Mouse (Mus musculus) neural tube, embryonic 15.5 days (tissue): ENCODE measurements around the gene Ano6. TPM values are rescaled to one million over a fixed set of nuclear protein-coding genes. Genes with fewer than 3 reads are reported as not detected.

Experiments
- ATAC-seq: fragments of 200-750 bp; cut with Nextera tagmentation; 2 replicates; pipeline ENCODE4 v1.8.0; 2017; ENCODE audit warnings: mild to moderate bottlenecking, moderate TSS enrichment, moderate library complexity; ENCODE audit not compliant: low FRiP score
- H3K27ac ChIP-seq: fragments of 300-500 bp; sonication (generic); replicated peaks from 2 replicates; pipeline ENCODE4 v1.5.1; 2015; ENCODE audit warnings: mild to moderate bottlenecking, inconsistent platforms
- H3K27me3 ChIP-seq: fragments of 300-500 bp; sonication (generic); replicated peaks from 2 replicates; pipeline ENCODE4 v1.6.1; 2015; ENCODE audit warnings: inconsistent platforms
- H3K36me3 ChIP-seq: fragments of 300-500 bp; sonication (generic); 2 replicates; pipeline ENCODE4 v1.6.1; 2015; ENCODE audit warnings: inconsistent platforms
- H3K4me1 ChIP-seq: fragments of 300-500 bp; sonication (generic); 2 replicates; pipeline ENCODE4 v1.6.1; 2015; ENCODE audit warnings: inconsistent platforms
- H3K4me2 ChIP-seq: fragments of 300-500 bp; sonication (generic); 2 replicates; pipeline ENCODE4 v1.6.1; 2015; ENCODE audit warnings: inconsistent platforms, mild to moderate bottlenecking, moderate library complexity
- H3K4me3 ChIP-seq: fragments of 300-500 bp; sonication (generic); replicated peaks from 2 replicates; pipeline ENCODE4 v1.5.1; 2015; ENCODE audit warnings: mild to moderate bottlenecking, inconsistent platforms
- H3K9ac ChIP-seq: fragments of 300-500 bp; sonication (generic); replicated peaks from 2 replicates; pipeline ENCODE4 v1.6.1; 2015; ENCODE audit warnings: mild to moderate bottlenecking, inconsistent platforms
- H3K9me3 ChIP-seq: fragments of 300-500 bp; sonication (generic); replicated peaks from 2 replicates; pipeline ENCODE4 v1.6.1; 2016; ENCODE audit warnings: inconsistent platforms
- WGBS: fragments of 180-500 bp; shearing (Covaris S2); methylation state at CpG from one replicate; pipeline ENCODE4 v1.1.7; 2015; ENCODE audit warnings: mixed read lengths; 5-methylcytosine and 5-hydroxymethylcytosine counted together
- polyA plus RNA-seq: library from polyadenylated mRNA; unstranded; fragments of >200 nt; fragmentation: Nextera tagmentation; extraction: Ambion mirVana; gene quantifications from 2 replicates; pipeline ENCODE4 v1.2.1, GENCODE M21; 2015

The Ano6 gene
- polyA plus RNA-seq, 1 experiment from 2014 or later, result 27.0 TPM

GRCm38 (mm10) chr15:95872447-95872846 lies 81.8 kb downstream of the Ano6 start:
- Histone ChIP-seq H3K4me2 (no peak overlapping the region), H3K9me3 (no peaks in the 10 kb centered on the region), H3K4me1 (no peaks in the 10 kb centered on the region), H3K27me3 (no peaks in the 10 kb centered on the region), H3K4me3 (no peak overlapping the region), H3K9ac (no peak overlapping the region), H3K27ac (no peak overlapping the region), H3K36me3 (no peaks in the 10 kb centered on the region)
- ATAC-seq, result no peak
- 90% methylated on average over 8 of the region's 8 CpGs for WGBS

- WGBS, result 67% methylated on average over 1 of the region's 1 CpGs
- Histone ChIP-seq H3K27ac (no peak overlapping the region), H3K36me3 (no peaks in the 10 kb centered on the region)
These were observed 82.6 kb downstream of the Ano6 start for GRCm38 (mm10) chr15:95873276-95873675.

GRCm38 (mm10) chr15:95874216-95874615 lies 83.6 kb downstream of the Ano6 start:
- Histone ChIP-seq H3K4me3 (no peak overlapping the region), H3K9me3 (no peaks in the 10 kb centered on the region)
- WGBS, result 90% methylated on average over 5 of the region's 5 CpGs

More at GRCm38 (mm10) chr15:95873276-95873675, 82.6 kb downstream of the Ano6 start:
- no peaks in the 10 kb centered on the region for H3K9me3 ChIP-seq
- H3K4me1 ChIP-seq, result no peaks in the 10 kb centered on the region
- H3K27me3 ChIP-seq, result no peaks in the 10 kb centered on the region
- H3K9ac ChIP-seq, result no peak overlapping the region
- no peak overlapping the region for H3K4me3 ChIP-seq
- H3K4me2 ChIP-seq, result no peak overlapping the region
- no peak for ATAC-seq

GRCm38 (mm10) chr15:95874726-95875125 lies 84.1 kb downstream of the Ano6 start:
- no peaks in the 10 kb centered on the region for H3K27me3 ChIP-seq
- WGBS, result 86% methylated on average over 8 of the region's 8 CpGs
- no peaks in the 10 kb centered on the region for H3K4me1 ChIP-seq
- H3K9me3 ChIP-seq, result no peaks in the 10 kb centered on the region
- H3K9ac ChIP-seq, result no peak overlapping the region
- ATAC-seq, result no peak
- H3K4me2 ChIP-seq, result no peak overlapping the region
- no peak overlapping the region for H3K27ac ChIP-seq
- H3K36me3 ChIP-seq, result no peaks in the 10 kb centered on the region
- H3K4me3 ChIP-seq, result no peak overlapping the region

More at GRCm38 (mm10) chr15:95874216-95874615, 83.6 kb downstream of the Ano6 start:
- Histone ChIP-seq H3K27ac (no peak overlapping the region), H3K4me2 (no peak overlapping the region), H3K36me3 (no peaks in the 10 kb centered on the region), H3K9ac (no peak overlapping the region), H3K4me1 (no peaks in the 10 kb centered on the region), H3K27me3 (no peaks in the 10 kb centered on the region)
- no peak for ATAC-seq

GRCm38 (mm10) chr15:95875898-95876297 lies 85.3 kb downstream of the Ano6 start:
- Histone ChIP-seq H3K9ac (no peak overlapping the region), H3K4me1 (peaks cover 7% of the 10 kb centered on the region), H3K27me3 (no peaks in the 10 kb centered on the region), H3K4me2 (no peak overlapping the region), H3K9me3 (no peaks in the 10 kb centered on the region), H3K27ac (no peak overlapping the region), H3K4me3 (no peak overlapping the region), H3K36me3 (no peaks in the 10 kb centered on the region)
- WGBS, result 95% methylated on average over 10 of the region's 10 CpGs
- ATAC-seq, result no peak

- Histone ChIP-seq H3K9me3 (no peaks in the 10 kb centered on the region), H3K27ac (no peak overlapping the region), H3K27me3 (no peaks in the 10 kb centered on the region), H3K4me2 (no peak overlapping the region), H3K4me3 (no peak overlapping the region), H3K36me3 (no peaks in the 10 kb centered on the region), H3K9ac (no peak overlapping the region), H3K4me1 (peaks cover 12% of the 10 kb centered on the region)
- WGBS, result 34% methylated on average over 10 of the region's 10 CpGs
- ATAC-seq, result no peak
These were observed 90.0 kb downstream of the Ano6 start for GRCm38 (mm10) chr15:95880616-95881151.

GRCm38 (mm10) chr15:95882436-95882835 lies 91.8 kb downstream of the Ano6 start:
- Histone ChIP-seq H3K9ac (no peak overlapping the region), H3K4me3 (no peak overlapping the region), H3K27ac (no peak overlapping the region), H3K9me3 (no peaks in the 10 kb centered on the region), H3K27me3 (no peaks in the 10 kb centered on the region), H3K4me1 (peaks cover 27% of the 10 kb centered on the region), H3K4me2 (no peak overlapping the region), H3K36me3 (no peaks in the 10 kb centered on the region)
- no peak for ATAC-seq
- 89% methylated on average over 4 of the region's 4 CpGs for WGBS

- 80% methylated on average over 6 of the region's 6 CpGs for WGBS
- ATAC-seq, result no peak
- H3K27me3 ChIP-seq, result no peaks in the 10 kb centered on the region
These were observed 92.9 kb downstream of the Ano6 start for GRCm38 (mm10) chr15:95883559-95883958.

GRCm38 (mm10) chr15:95884658-95885620 lies 94.3 kb downstream of the Ano6 start:
- WGBS, result 88% methylated on average over 10 of the region's 10 CpGs

More at GRCm38 (mm10) chr15:95883559-95883958, 92.9 kb downstream of the Ano6 start:
- no peak overlapping the region for H3K9ac ChIP-seq
- H3K27ac ChIP-seq, result no peak overlapping the region
- peaks cover 36% of the 10 kb centered on the region for H3K4me1 ChIP-seq
- H3K9me3 ChIP-seq, result no peaks in the 10 kb centered on the region
- H3K4me3 ChIP-seq, result no peak overlapping the region
- no peak overlapping the region for H3K4me2 ChIP-seq
- H3K36me3 ChIP-seq, result no peaks in the 10 kb centered on the region

GRCm38 (mm10) chr15:95885953-95886820 lies 95.5 kb downstream of the Ano6 start:
- Histone ChIP-seq H3K9ac (no peak overlapping the region), H3K4me1 (peaks cover 29% of the 10 kb centered on the region), H3K36me3 (no peaks in the 10 kb centered on the region), H3K4me3 (no peak overlapping the region), H3K27ac (peak overlapping the region; percentile 58; the same call in 1 of the 2 replicates), H3K4me2 (no peak overlapping the region), H3K27me3 (no peaks in the 10 kb centered on the region), H3K9me3 (no peaks in the 10 kb centered on the region)
- no peak for ATAC-seq
- WGBS, result 73% methylated on average over 18 of the region's 18 CpGs

More at GRCm38 (mm10) chr15:95884658-95885620, 94.3 kb downstream of the Ano6 start:
- Histone ChIP-seq H3K27me3 (no peaks in the 10 kb centered on the region), H3K9me3 (no peaks in the 10 kb centered on the region), H3K4me1 (peaks cover 37% of the 10 kb centered on the region), H3K36me3 (no peaks in the 10 kb centered on the region), H3K9ac (no peak overlapping the region), H3K27ac (no peak overlapping the region), H3K4me2 (no peak overlapping the region), H3K4me3 (no peak overlapping the region)
- no peak for ATAC-seq

GRCm38 (mm10) chr15:95887365-95887764 lies 96.7 kb downstream of the Ano6 start:
- H3K4me3 ChIP-seq, result no peak overlapping the region
- ATAC-seq, result no peak
- H3K27ac ChIP-seq, result no peak overlapping the region

More at GRCm38 (mm10) chr15:95887365-95887764, 96.7 kb downstream of the Ano6 start:
- Histone ChIP-seq H3K9ac (no peak overlapping the region), H3K36me3 (no peaks in the 10 kb centered on the region), H3K27me3 (no peaks in the 10 kb centered on the region), H3K4me1 (peaks cover 29% of the 10 kb centered on the region), H3K4me2 (no peak overlapping the region), H3K9me3 (no peaks in the 10 kb centered on the region)
- 52% methylated on average over 5 of the region's 5 CpGs for whole genome bisulfite sequencing
